Mouse (Mus musculus): ENCODE measurements around the gene Chd6.

Chd6 gene

DNA sequence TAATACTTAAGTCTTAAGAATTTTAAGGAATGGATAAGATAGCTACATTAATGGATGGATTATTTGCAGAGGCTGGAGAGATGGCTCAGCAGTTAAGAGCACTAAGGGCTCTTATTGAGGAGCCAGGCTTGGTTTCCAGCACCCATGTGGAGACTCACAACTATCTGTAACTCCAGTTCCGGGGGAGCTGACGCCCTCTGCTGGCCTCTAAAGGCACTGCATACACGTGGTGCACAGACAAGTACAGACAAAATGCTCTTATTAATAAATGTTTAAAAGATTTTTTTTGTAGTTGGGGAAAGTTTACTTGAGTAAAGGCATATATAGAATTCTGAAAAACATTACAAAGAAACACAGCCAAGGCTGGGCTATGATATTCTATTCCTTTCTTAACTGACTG lies 66.0 kb downstream of the Chd6 start:
- DNase-seq (ENCODE audit: low read depth, low spot score): peak; percentile 12
- Histone ChIP-seq H3K27me3 (ENCODE audit: control insufficient read depth, insufficient read depth, low read length, poor library complexity, severe bottlenecking) (no peaks in the 10 kb centered on the region), H3K36me3 (ENCODE audit: control insufficient read depth, insufficient read depth, low read length, poor library complexity, severe bottlenecking) (peaks cover 9% of the 10 kb centered on the region)

DNA sequence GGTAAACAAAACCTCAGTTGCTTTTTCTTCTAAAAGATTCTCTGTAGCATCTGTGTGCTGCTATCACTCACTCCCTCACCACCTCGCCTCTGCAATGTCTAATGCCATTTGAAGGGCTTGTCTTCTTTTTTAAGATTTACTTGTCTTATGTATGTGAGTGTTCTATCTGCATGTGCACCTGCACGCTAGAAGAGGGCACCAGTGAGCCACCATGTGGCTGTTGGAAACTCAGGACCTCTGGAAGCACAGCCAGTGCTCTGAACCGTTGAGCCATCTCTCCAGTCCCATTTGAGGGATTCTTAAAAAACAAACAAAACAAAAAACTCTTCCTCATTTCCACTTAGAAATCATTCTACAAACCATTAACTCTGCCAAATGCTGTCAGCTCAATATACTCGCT lies 68.1 kb downstream of the Chd6 start:
- no peaks in the 10 kb centered on the region for H3K27me3 ChIP-seq (ENCODE audit: control insufficient read depth, insufficient read depth, low read length, poor library complexity, severe bottlenecking)
- H3K36me3 ChIP-seq (ENCODE audit: control insufficient read depth, insufficient read depth, low read length, poor library complexity, severe bottlenecking): peaks cover 11% of the 10 kb centered on the region
- no peak for DNase-seq (ENCODE audit: low read depth, low spot score)

DNA sequence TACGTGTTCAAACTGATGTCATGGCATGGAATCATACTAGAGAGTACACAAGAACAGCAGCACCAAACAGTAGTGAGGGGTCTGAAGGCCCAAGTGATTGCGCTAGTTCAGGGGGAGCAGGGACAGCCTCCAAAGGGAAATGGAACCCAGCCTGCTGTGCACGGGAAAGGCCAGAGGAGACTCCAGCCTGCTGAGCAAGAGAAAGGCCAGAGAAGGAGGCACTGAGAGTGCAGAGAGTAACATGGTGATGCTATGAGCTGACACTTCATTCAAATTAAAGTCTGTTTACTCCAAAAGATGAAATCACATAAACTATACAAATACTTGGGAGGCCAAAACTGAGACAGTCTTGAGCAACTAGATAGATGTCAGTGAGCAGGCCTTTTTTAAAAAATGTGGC lies 71.1 kb downstream of the Chd6 start:
- DNase-seq (ENCODE audit: low read depth, low spot score): no peak
- H3K36me3 ChIP-seq (ENCODE audit: control insufficient read depth, insufficient read depth, low read length, poor library complexity, severe bottlenecking): peaks cover 12% of the 10 kb centered on the region
- no peaks in the 10 kb centered on the region for H3K27me3 ChIP-seq (ENCODE audit: control insufficient read depth, insufficient read depth, low read length, poor library complexity, severe bottlenecking)

DNA sequence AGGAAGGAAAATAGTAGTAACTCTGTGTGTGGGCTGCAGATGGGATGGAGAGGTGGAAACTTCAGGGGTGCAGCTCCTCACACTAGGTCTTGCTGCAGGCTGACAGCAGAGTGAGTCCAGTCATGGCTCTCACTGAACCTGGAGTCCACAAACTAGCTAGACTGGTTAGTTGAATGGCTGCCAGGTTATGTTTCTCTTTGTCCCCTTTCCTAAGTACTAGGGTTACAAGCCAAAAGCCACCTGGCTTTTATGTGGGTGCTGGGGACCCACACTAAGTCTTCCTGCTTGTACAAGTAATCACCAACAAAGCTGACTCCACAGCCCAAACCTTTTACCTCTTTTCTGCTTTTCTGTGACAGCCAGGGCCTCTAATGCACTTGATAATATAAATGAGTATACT lies 75.7 kb downstream of the Chd6 start:
- no peak for DNase-seq (ENCODE audit: low read depth, low spot score)
- Histone ChIP-seq H3K27me3 (ENCODE audit: control insufficient read depth, insufficient read depth, low read length, poor library complexity, severe bottlenecking) (no peaks in the 10 kb centered on the region), H3K36me3 (ENCODE audit: control insufficient read depth, insufficient read depth, low read length, poor library complexity, severe bottlenecking) (peaks cover 12% of the 10 kb centered on the region)

DNA sequence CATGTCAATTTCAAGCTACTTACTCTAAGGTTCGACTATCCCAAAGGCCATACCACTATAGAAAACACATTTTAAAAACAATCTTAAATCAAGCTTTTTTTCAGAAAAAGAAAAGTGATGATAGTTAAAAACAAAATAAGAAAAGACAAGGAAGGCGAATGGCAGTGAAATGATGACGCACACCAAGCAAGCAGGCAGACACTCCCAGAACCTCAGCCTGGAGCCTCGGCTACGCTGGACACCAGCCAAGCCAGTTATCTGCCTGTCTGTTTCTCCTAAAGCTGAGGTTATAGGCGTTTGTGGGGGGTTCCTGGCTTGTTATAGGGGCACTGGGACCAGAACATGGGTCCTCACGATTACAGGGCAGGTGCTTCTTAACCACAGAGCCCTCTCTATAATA lies 76.5 kb downstream of the Chd6 start:
- no peaks in the 10 kb centered on the region for H3K27me3 ChIP-seq (ENCODE audit: control insufficient read depth, insufficient read depth, low read length, poor library complexity, severe bottlenecking)
- peaks cover 12% of the 10 kb centered on the region for H3K36me3 ChIP-seq (ENCODE audit: control insufficient read depth, insufficient read depth, low read length, poor library complexity, severe bottlenecking)
- no peak for DNase-seq (ENCODE audit: low read depth, low spot score)

DNA sequence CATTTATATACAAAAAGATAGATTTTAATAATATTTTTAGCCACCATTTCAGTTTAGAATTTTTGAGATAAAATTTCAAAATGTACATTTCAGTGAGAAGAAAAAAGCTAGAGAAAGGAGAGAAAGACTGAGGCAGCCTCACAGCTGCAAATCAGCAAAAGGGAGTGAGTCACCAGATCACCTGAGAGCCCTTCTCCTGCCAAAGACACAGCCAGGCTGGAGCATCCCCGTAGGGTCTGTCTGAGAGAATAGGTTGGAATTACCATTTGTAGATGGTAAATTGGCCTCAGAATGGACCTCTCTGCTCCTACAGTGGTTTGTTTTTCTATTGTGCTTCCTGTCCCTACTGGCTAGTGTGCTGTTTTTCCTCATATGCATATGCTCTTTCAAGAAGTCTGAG lies 84.3 kb downstream of the Chd6 start:
- Histone ChIP-seq H3K36me3 (ENCODE audit: control insufficient read depth, insufficient read depth, low read length, poor library complexity, severe bottlenecking) (peaks cover 7% of the 10 kb centered on the region), H3K27me3 (ENCODE audit: control insufficient read depth, insufficient read depth, low read length, poor library complexity, severe bottlenecking) (no peaks in the 10 kb centered on the region)
- no peak for DNase-seq (ENCODE audit: low read depth, low spot score)

DNA sequence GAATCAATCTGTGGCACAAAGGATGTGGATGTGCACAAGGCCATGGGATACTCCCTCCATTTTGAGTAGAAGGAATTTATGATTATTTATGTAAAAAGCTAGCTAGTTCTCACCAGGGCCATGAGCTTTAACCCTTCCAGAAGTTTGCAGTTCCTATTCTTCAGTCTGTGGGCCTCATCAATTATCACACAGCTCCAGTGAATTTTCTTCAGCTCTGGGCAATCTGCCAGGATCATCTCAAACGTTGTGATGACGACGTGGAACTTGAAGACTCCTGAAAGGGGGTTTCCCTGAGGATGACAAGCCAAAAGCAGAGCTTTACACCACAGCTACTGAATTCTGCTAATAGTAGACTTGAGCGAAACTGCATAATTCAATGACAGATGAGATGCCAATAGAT lies 91.0 kb downstream of the Chd6 start:
- DNase-seq (ENCODE audit: low read depth, low spot score): no peak

DNA sequence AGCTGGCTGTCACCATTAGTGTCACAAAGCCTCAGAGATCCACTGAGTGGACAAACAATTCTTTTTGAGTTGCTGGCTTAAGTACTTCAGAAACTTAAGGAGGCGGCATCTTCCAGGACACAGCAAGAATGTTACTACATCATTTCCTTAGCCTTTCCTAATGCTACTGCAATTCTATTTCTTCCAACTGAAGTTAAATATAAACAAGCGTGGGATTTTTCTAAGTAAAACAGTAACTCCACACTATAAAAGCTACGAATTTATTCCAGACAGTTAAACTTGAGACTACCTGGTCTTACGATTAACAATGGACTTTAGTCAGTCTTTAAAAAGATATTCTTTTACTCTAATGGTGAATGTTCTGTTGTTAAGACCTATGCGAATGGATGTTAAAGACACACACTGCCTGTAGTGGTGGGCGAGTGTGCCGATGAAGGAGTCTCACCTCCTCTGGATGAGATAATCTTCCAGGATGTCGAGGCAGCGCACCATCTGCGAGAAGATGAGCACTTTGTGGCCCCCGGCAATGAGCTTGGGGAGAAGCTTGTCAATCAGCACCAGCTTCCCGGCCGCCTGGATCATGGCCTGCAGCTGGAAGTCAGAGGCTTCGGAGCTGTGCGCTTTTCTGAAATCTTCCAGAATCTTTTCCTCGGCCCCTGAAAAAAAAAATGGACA lies 96.2 kb downstream of the Chd6 start:
- H3K27me3 ChIP-seq (ENCODE audit: control insufficient read depth, insufficient read depth, low read length, poor library complexity, severe bottlenecking): no peaks in the 10 kb centered on the region
- H3K36me3 ChIP-seq (ENCODE audit: control insufficient read depth, insufficient read depth, low read length, poor library complexity, severe bottlenecking): peaks cover 14% of the 10 kb centered on the region
- no peak for DNase-seq (ENCODE audit: low read depth, low spot score)

More for the DNA sequence above, 91.0 kb downstream of the Chd6 start:
- peaks cover 13% of the 10 kb centered on the region for H3K36me3 ChIP-seq (ENCODE audit: control insufficient read depth, insufficient read depth, low read length, poor library complexity, severe bottlenecking)
- no peaks in the 10 kb centered on the region for H3K27me3 ChIP-seq (ENCODE audit: control insufficient read depth, insufficient read depth, low read length, poor library complexity, severe bottlenecking)

DNA sequence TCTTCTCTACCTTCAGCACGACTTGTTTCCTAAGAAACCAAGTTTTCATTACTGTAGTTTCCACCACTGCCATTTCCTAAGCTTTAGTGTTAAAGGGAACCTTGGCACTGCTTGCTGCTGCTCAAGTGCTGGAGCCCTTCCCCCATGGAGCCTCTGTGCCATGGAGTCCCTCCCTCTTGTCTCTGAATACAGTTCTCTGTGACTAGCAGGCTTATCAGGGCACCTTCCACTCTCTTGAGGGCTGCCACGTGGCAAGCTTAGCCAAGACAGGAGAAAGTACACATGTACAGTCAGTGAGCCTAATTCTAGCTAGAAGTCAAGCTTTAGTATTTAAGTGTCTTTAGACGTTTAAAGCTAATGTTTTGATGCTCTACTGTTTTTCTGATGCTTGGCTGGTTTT lies 104.5 kb downstream of the Chd6 start:
- no peaks in the 10 kb centered on the region for H3K27me3 ChIP-seq (ENCODE audit: control insufficient read depth, insufficient read depth, low read length, poor library complexity, severe bottlenecking)
- peaks cover 11% of the 10 kb centered on the region for H3K36me3 ChIP-seq (ENCODE audit: control insufficient read depth, insufficient read depth, low read length, poor library complexity, severe bottlenecking)
- DNase-seq (ENCODE audit: low read depth, low spot score): no peak

DNA sequence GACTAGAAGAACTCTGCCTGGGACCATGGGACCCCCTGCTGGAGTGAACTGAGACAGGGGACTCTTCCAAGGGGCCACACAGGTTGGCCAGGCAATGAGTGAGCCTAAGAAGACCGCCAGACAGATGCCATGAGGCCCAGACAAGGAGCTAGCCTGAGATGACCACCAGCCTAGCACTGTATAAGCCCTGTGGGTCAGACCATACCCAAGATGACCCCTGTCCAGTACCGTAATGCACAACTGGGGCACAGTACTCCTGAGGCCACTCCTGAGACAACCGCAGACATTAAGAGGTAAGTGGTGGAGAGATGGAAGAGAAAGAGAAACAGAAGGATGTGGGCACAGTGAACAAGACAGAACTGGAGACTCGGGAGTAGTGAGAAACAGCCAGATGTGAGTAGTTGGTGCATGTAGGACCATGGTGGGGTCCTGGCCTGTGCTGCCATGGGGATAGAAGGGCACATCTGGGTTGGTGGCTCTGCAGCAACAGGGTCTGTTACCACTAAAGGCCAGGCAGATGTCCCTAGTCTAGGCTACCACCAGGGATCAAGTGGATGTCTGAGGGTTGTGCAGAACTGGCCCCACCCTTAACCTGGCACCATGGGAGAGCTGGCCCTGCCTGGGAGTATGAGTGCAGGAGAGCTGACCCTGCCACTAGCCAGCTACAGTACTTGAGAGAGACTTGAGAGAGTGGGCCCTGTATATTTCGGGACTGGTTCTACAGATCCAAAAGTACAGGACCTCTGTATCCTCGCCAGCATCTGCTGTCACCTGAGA lies 111.7 kb downstream of the Chd6 start:
- no peak for DNase-seq (ENCODE audit: low read depth, low spot score)
- Histone ChIP-seq H3K36me3 (ENCODE audit: control insufficient read depth, insufficient read depth, low read length, poor library complexity, severe bottlenecking) (peaks cover 3% of the 10 kb centered on the region), H3K27me3 (ENCODE audit: control insufficient read depth, insufficient read depth, low read length, poor library complexity, severe bottlenecking) (no peaks in the 10 kb centered on the region)

DNA sequence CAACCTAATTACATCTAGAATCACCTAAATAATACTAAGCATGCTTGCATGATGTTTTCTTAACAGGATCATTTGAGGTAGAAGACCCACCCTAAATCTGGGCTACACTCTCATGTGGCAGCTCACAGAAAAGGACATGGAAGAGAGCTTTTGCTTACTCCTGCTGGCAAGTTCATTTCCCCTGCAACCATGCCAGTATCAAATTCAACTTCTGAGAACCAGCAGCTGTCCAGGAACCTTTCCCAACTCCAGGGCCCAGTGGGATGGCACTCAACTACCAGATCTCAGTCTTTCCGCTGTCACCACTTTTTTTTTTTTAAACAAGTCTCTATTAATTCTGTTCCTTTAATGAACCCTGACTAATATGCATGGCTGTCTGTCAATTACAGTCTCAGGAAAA lies 114.7 kb downstream of the Chd6 start:
- Histone ChIP-seq H3K27me3 (ENCODE audit: control insufficient read depth, insufficient read depth, low read length, poor library complexity, severe bottlenecking) (no peaks in the 10 kb centered on the region), H3K36me3 (ENCODE audit: control insufficient read depth, insufficient read depth, low read length, poor library complexity, severe bottlenecking) (no peaks in the 10 kb centered on the region; the same call in none of the 2 replicates)
- DNase-seq (ENCODE audit: low read depth, low spot score): no peak

DNA sequence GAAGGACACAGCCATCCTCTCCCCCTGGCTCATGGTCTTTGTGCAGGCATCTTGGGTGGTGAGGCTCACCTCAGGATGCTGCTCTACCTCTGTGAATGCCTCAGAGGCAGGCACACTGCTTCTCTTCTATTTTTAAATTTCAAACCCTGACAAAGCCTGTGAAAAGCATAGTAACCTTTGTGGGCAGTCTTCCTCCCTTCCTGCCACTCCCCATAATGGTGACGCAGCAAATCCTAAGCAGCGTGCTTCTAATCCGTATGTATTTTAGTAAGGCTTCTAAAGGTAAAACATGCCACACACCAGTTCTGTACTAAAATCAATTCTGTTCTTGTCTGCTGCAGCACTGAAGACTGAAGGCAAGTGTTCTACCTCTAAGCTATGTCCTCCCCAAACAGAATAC lies 116.4 kb downstream of the Chd6 start:
- DNase-seq (ENCODE audit: low read depth, low spot score): no peak
- H3K36me3 ChIP-seq (ENCODE audit: control insufficient read depth, insufficient read depth, low read length, poor library complexity, severe bottlenecking): peaks cover 2% of the 10 kb centered on the region
- H3K27me3 ChIP-seq (ENCODE audit: control insufficient read depth, insufficient read depth, low read length, poor library complexity, severe bottlenecking): no peaks in the 10 kb centered on the region

DNA sequence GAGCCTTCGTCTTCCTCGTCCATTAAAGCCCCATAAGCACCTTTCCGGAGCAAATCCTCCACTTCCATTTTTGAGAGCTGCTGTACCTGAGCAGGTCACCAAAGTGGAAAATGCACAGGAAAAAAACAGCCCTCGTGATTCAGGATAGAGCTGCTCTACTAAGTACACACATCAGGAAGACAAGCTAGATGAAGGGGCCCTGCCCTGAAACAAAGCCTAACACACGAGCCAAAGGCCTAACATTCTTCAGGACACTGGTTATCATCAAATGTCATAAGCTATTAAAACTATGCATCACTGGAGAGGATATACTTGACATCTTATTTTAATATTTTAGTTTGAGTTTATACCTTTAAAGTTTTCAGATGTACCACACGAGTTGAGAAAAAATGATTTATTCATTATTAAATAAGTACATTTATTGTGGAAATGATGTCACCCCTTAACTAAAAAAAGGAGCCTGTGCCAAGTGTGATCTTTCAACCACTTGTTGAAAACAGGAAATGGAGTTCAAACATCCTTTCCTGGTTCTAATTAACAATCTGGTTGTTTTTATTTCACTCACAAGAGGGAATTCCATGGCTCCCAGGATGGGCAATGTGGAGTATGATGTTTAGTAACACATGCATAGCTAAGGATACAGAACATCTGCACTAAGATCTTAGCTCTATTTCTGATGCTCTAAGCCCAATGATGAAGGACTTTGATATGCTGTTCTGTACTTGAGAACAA lies 118.4 kb downstream of the Chd6 start:
- no peak for DNase-seq (ENCODE audit: low read depth, low spot score)
- Histone ChIP-seq H3K27me3 (ENCODE audit: control insufficient read depth, insufficient read depth, low read length, poor library complexity, severe bottlenecking) (no peaks in the 10 kb centered on the region), H3K36me3 (ENCODE audit: control insufficient read depth, insufficient read depth, low read length, poor library complexity, severe bottlenecking) (peaks cover 5% of the 10 kb centered on the region)

DNA sequence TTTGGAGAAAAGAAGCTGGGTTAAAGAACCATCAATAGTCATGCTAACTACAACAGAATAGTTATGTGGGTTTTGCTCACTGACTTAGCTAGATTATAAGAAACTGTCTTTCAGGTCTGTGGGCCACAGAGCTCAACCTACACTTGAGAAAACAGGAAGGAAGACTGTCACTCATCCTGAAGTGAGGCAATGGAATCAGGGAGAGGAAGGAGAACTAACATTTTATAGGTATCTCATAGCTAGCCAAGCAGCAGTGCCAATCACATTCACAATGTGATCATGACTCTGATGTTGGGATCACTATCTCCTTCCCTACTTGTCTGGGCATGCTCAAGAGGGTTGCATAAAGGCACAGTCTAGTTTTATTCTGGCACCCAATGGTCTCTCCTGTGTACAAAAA lies 121.4 kb downstream of the Chd6 start:
- peaks cover 15% of the 10 kb centered on the region for H3K36me3 ChIP-seq (ENCODE audit: control insufficient read depth, insufficient read depth, low read length, poor library complexity, severe bottlenecking)
- H3K27me3 ChIP-seq (ENCODE audit: control insufficient read depth, insufficient read depth, low read length, poor library complexity, severe bottlenecking): no peaks in the 10 kb centered on the region
- no peak for DNase-seq (ENCODE audit: low read depth, low spot score)

DNA sequence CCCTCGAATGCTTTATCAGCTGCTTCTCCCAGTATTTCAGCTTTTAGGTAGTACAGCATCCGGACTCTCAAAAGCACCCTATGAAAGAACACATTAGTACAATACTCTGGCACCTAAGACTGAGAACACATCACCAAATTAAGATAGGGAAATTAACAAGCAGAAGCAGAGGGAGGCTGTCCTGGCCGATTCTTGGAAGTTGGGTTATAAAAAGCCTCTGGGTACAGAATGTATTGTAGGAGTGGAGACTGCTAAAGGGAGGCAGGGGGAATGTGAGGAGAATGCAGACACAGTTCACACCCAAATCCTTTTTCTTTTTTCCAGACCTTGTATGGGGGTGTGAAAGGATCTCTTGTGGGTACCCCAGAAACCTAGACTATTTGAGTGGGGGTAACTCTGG lies 126.2 kb downstream of the Chd6 start:
- DNase-seq (ENCODE audit: low read depth, low spot score): no peak
- peaks cover 24% of the 10 kb centered on the region for H3K36me3 ChIP-seq (ENCODE audit: control insufficient read depth, insufficient read depth, low read length, poor library complexity, severe bottlenecking)
- no peaks in the 10 kb centered on the region for H3K27me3 ChIP-seq (ENCODE audit: control insufficient read depth, insufficient read depth, low read length, poor library complexity, severe bottlenecking)
